Mouse (Mus musculus) forebrain, embryonic 16.5 days (tissue): ENCODE results near the gene Rpl10a. TPM values are rescaled to one million over a fixed set of nuclear protein-coding genes. Genes with fewer than 3 reads are reported as not detected.

Experiments used
- ATAC-seq: fragments of 200-750 bp; cut with Nextera tagmentation; 2 replicates; pipeline ENCODE4 v1.8.0; 2017; ENCODE audit warnings: mild to moderate bottlenecking, moderate library complexity
- H3K27ac ChIP-seq: fragments of 300-500 bp; sonication (generic); 2 replicates; pipeline ENCODE4 v1.5.1; 2014; ENCODE audit warnings: low read length, control low read depth
- H3K27me3 ChIP-seq: fragments of 300-500 bp; sonication (generic); replicated peaks from 2 replicates; pipeline ENCODE4 v1.6.1; 2014; ENCODE audit warnings: low read length; ENCODE audit not compliant: control insufficient read depth, insufficient read depth
- H3K36me3 ChIP-seq: fragments of 300-500 bp; sonication (generic); 2 replicates; pipeline ENCODE4 v1.6.1; 2014; ENCODE audit not compliant: control insufficient read depth, insufficient read depth
- H3K4me1 ChIP-seq: fragments of 300-500 bp; sonication (generic); replicated peaks from 2 replicates; pipeline ENCODE4 v1.6.1; 2014; ENCODE audit warnings: low read length; ENCODE audit not compliant: control insufficient read depth, insufficient read depth
- H3K4me2 ChIP-seq: fragments of 300-500 bp; sonication (generic); 2 replicates; pipeline ENCODE4 v1.6.1; 2014; ENCODE audit warnings: mild to moderate bottlenecking, low read length, control low read depth
- H3K4me3 ChIP-seq: fragments of 300-500 bp; sonication (generic); replicated peaks from 2 replicates; pipeline ENCODE4 v1.5.1; 2014; ENCODE audit warnings: mild to moderate bottlenecking, low read length, control low read depth
- H3K9ac ChIP-seq: fragments of 300-500 bp; sonication (generic); replicated peaks from 2 replicates; pipeline ENCODE4 v1.6.1; 2014; ENCODE audit warnings: low read depth, low read length, control low read depth
- H3K9me3 ChIP-seq: fragments of 300-500 bp; sonication (generic); 2 replicates; pipeline ENCODE4 v1.6.1; 2016; ENCODE audit warnings: low read length; ENCODE audit not compliant: control insufficient read depth
- WGBS: fragments of 180-500 bp; shearing (Covaris S2); extraction: QIAGEN DNeasy Blood & Tissue Kit; methylation state at CpG from one replicate; pipeline ENCODE4 v1.1.7; 2014; 5-methylcytosine and 5-hydroxymethylcytosine counted together
- polyA plus RNA-seq: library from polyadenylated mRNA; unstranded; fragments of >200 nt; fragmentation: Nextera tagmentation; extraction: Ambion mirVana; gene quantifications from 2 replicates; pipeline ENCODE4 v1.2.1, GENCODE M21; 2015

The Rpl10a gene
- polyA plus RNA-seq, 1 experiment from 2014 or later, result 354 TPM

- Histone ChIP-seq H3K9ac (no peak overlapping the region), H3K27me3 (no peaks in the 10 kb centered on the region), H3K4me2 (no peak overlapping the region), H3K4me1 (no peaks in the 10 kb centered on the region), H3K36me3 (no peaks in the 10 kb centered on the region), H3K9me3 (no peaks in the 10 kb centered on the region), H3K4me3 (no peak overlapping the region), H3K27ac (no peak overlapping the region)
- no peak for ATAC-seq
- WGBS, result 59% methylated on average over 8 of the region's 8 CpGs
Measured at GRCm38 (mm10) chr17:28287578-28287977, 40.7 kb upstream of the Rpl10a start.

- H3K9me3 ChIP-seq, result no peaks in the 10 kb centered on the region
- H3K4me2 ChIP-seq, result no peak overlapping the region
- H3K4me1 ChIP-seq, result no peaks in the 10 kb centered on the region
- no peak overlapping the region for H3K4me3 ChIP-seq
- H3K27me3 ChIP-seq, result no peaks in the 10 kb centered on the region
- H3K27ac ChIP-seq, result no peak overlapping the region
- H3K9ac ChIP-seq, result no peak overlapping the region
- WGBS, result 62% methylated on average over 5 of the region's 5 CpGs
- ATAC-seq, result no peak
- no peaks in the 10 kb centered on the region for H3K36me3 ChIP-seq
Measured at GRCm38 (mm10) chr17:28287980-28288379, 40.3 kb upstream of the Rpl10a start.

GRCm38 (mm10) chr17:28290262-28290661 lies 38.0 kb upstream of the Rpl10a start:
- Histone ChIP-seq H3K4me1 (no peaks in the 10 kb centered on the region), H3K9me3 (no peaks in the 10 kb centered on the region), H3K4me3 (no peak overlapping the region), H3K36me3 (no peaks in the 10 kb centered on the region), H3K27ac (no peak overlapping the region), H3K27me3 (no peaks in the 10 kb centered on the region), H3K9ac (no peak overlapping the region), H3K4me2 (no peak overlapping the region)
- no peak for ATAC-seq
- WGBS, result 82% methylated on average over 3 of the region's 3 CpGs

GRCm38 (mm10) chr17:28290671-28291070 lies 37.6 kb upstream of the Rpl10a start:
- WGBS, result 84% methylated on average over 11 of the region's 11 CpGs
- Histone ChIP-seq H3K4me3 (no peak overlapping the region), H3K9me3 (no peaks in the 10 kb centered on the region), H3K27ac (no peak overlapping the region), H3K4me2 (no peak overlapping the region), H3K36me3 (no peaks in the 10 kb centered on the region), H3K4me1 (no peaks in the 10 kb centered on the region), H3K9ac (no peak overlapping the region), H3K27me3 (no peaks in the 10 kb centered on the region)
- no peak for ATAC-seq

- H3K4me2 ChIP-seq, result no peak overlapping the region
- H3K4me3 ChIP-seq, result no peak overlapping the region
- no peak overlapping the region for H3K27ac ChIP-seq
- no peaks in the 10 kb centered on the region for H3K36me3 ChIP-seq
- WGBS, result 79% methylated on average over 7 of the region's 7 CpGs
- H3K9me3 ChIP-seq, result no peaks in the 10 kb centered on the region
- no peak for ATAC-seq
- no peaks in the 10 kb centered on the region for H3K27me3 ChIP-seq
- H3K9ac ChIP-seq, result no peak overlapping the region
- H3K4me1 ChIP-seq, result no peaks in the 10 kb centered on the region
Measured at GRCm38 (mm10) chr17:28291346-28291745, 36.9 kb upstream of the Rpl10a start.

GRCm38 (mm10) chr17:28293716-28294115 lies 34.6 kb upstream of the Rpl10a start:
- Histone ChIP-seq H3K4me1 (no peaks in the 10 kb centered on the region), H3K27ac (no peak overlapping the region), H3K9me3 (no peaks in the 10 kb centered on the region), H3K36me3 (no peaks in the 10 kb centered on the region), H3K27me3 (no peaks in the 10 kb centered on the region), H3K4me3 (no peak overlapping the region), H3K9ac (no peak overlapping the region), H3K4me2 (no peak overlapping the region)
- no peak for ATAC-seq
- 82% methylated on average over 4 of the region's 4 CpGs for WGBS

GRCm38 (mm10) chr17:28294449-28295333 lies 33.6 kb upstream of the Rpl10a start:
- no peaks in the 10 kb centered on the region for H3K27me3 ChIP-seq
- no peak overlapping the region for H3K4me2 ChIP-seq
- H3K36me3 ChIP-seq, result no peaks in the 10 kb centered on the region
- 0 out of 2 replicates have a peak overlapping the region, but pooled peaks have one; percentile 22 for H3K9ac ChIP-seq
- no peak for ATAC-seq
- 67% methylated on average over 17 of the region's 17 CpGs for WGBS
- H3K9me3 ChIP-seq, result no peaks in the 10 kb centered on the region
- no peak overlapping the region for H3K4me3 ChIP-seq
- H3K4me1 ChIP-seq, result no peaks in the 10 kb centered on the region
- no peak overlapping the region for H3K27ac ChIP-seq

- H3K9me3 ChIP-seq, result no peaks in the 10 kb centered on the region
- 93% methylated on average over 17 of the region's 17 CpGs for WGBS
- H3K4me1 ChIP-seq, result no peaks in the 10 kb centered on the region
- ATAC-seq, result no peak
- no peak overlapping the region for H3K9ac ChIP-seq
- no peak overlapping the region for H3K4me2 ChIP-seq
- H3K4me3 ChIP-seq, result no peak overlapping the region
- H3K36me3 ChIP-seq, result no peaks in the 10 kb centered on the region
- H3K27ac ChIP-seq, result no peak overlapping the region
- H3K27me3 ChIP-seq, result no peaks in the 10 kb centered on the region
Measured at GRCm38 (mm10) chr17:28298888-28299287, 29.4 kb upstream of the Rpl10a start.

GRCm38 (mm10) chr17:28299669-28300320 lies 28.5 kb upstream of the Rpl10a start:
- H3K4me3 ChIP-seq, result no peak overlapping the region
- H3K9me3 ChIP-seq, result no peaks in the 10 kb centered on the region
- no peaks in the 10 kb centered on the region for H3K4me1 ChIP-seq
- H3K9ac ChIP-seq, result no peak overlapping the region
- 58% methylated on average over 11 of the region's 11 CpGs for WGBS
- ATAC-seq, result no peak
- no peaks in the 10 kb centered on the region for H3K27me3 ChIP-seq
- H3K27ac ChIP-seq, result no peak overlapping the region
- H3K4me2 ChIP-seq, result no peak overlapping the region
- no peaks in the 10 kb centered on the region for H3K36me3 ChIP-seq
